Mouse (Mus musculus) layer of hippocampus, adult 8-10 months (tissue): ENCODE data around the gene Fcgrt. TPM values are rescaled to one million over a fixed set of nuclear protein-coding genes. Genes with fewer than 3 reads are reported as not detected.
"Not testable (repeated sequence)": the region's sequence is repeated elsewhere in the genome, so short reads cannot be mapped to it uniquely, and the experiment has no call there.

Experiments
- DNase-seq, 2 experiments: peaks; one replicate each; pipeline ENCODE4 v3.0.0; 2022; ENCODE audit warnings: low spot score in 2 of 2
- total RNA-seq, 4 experiments: library from RNA; stranded (reverse); gene quantifications; 2 replicates each; pipeline ENCODE4 v1.2.4; 2022

The Fcgrt gene
- total RNA-seq, 4 experiments from 2014 or later = 16.8 to 23.4 (median 20.1) TPM

DNA sequence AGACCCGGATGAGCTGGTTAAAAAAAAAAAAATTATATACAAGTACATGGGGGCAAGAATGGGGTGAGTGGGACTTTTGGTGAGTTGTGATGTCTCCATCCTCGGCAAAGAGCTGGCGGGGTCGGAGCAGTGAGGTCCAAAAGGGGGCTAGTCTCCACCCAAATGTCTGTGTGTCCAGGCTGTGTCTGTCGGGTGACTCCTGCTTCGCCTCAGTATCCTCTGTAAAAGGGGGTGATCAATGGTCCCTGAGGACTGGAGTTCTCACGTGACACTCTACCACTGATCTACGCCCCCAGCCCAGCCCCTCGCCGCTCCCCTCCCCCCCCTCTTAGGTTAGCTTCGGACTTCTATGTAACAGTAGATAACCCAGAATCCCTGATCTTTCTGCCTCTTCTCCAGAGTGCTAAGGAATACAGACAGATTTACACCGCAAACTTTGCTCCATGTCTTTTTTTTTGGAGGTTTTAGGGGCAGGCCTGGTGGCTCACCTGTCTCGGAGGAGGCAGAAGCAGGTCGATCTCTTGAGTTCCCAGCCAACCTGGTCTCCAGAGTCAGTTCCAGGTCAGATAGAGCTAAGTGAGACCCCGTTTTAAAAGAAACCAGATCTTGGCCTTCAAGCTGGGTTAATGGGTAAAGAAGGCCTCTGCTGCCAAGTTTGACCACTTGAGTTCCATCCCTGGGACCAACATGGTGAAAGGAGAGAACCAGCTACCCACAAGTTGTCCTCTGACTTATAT lies 26.3 kb upstream of the Fcgrt start:
- DNase-seq = no peak

DNA sequence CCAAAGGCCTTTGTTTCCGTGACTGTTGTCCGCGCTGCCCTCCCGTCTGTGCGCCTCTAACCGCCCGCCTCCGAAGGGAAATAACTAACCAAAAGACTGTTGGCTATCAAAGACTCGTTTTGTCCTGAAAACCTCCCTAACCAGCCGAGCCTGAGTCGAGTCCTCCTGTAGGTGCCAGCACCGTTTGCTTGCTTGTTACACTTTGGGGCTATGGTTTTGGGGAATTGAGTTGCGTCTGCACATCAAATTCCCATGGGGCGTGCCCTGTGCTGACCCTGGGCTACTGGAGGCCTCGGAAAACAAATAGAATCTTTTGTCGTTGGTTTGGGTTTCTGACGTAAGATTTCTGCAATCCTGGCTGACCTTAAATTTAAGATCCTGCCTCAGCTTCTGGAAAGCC lies 25.7 kb upstream of the Fcgrt start:
- no peak for DNase-seq

DNA sequence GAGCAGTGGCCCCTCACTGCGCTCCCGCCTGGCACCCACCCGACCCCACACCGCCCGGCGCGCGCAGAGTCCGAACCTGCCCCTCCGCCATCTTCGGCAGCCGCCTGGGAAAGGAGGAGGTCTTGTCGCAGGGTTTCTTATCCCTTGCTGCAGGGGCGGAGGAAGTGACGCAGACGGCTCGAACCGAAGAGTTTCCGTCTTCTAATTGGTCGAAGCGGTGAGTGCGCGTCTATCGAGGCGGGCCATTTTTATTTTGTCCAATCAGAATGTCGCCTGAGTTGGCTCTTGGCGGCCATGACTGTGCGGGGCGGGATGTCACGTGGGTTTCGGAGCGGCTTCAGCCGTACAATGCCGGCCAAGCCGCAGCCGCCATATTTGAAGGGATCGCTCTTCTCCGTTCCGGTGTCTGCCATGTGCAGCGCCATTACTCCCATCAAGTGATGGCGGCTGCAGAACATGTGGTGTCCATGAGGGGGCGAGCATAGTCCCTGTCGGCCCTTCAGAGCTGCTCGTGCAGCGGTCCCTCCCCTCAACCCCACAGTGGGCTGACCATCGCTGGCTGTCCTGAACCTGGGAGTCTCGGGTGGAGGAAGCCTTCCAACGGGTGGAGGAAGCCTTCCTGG lies 25.1 kb upstream of the Fcgrt start, which contains the start of gene Rpl13a:
Rpl13a (minus strand) TSS at position 138 of the 623 bp plus-strand sequence.
- peak; percentile 100 for DNase-seq

DNA sequence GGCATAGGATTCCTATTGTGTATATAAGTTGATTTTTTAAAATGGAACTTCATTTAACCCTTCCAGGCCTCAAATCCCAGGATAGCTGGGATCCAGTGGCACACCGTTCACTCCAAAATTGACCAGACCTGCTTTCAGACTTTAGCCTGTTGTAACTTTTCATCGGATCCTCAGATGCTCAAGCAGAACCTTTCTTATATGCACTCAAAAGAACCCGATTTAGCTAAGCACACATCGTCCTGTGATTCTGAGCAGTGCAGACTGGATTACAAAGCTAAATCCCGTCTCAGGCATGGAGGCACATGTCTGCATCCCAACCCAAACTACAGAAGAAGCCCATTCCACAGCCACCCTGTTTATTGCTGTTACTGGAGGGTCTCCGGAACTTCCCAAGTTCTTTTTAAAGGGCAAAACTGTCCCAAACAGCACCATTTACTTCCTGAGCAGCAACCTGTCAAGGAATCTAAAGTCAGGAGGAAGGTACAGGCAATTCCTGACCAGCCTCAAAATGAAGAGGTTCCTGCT lies 24.1 kb upstream of the Fcgrt start:
- no peak for DNase-seq

DNA sequence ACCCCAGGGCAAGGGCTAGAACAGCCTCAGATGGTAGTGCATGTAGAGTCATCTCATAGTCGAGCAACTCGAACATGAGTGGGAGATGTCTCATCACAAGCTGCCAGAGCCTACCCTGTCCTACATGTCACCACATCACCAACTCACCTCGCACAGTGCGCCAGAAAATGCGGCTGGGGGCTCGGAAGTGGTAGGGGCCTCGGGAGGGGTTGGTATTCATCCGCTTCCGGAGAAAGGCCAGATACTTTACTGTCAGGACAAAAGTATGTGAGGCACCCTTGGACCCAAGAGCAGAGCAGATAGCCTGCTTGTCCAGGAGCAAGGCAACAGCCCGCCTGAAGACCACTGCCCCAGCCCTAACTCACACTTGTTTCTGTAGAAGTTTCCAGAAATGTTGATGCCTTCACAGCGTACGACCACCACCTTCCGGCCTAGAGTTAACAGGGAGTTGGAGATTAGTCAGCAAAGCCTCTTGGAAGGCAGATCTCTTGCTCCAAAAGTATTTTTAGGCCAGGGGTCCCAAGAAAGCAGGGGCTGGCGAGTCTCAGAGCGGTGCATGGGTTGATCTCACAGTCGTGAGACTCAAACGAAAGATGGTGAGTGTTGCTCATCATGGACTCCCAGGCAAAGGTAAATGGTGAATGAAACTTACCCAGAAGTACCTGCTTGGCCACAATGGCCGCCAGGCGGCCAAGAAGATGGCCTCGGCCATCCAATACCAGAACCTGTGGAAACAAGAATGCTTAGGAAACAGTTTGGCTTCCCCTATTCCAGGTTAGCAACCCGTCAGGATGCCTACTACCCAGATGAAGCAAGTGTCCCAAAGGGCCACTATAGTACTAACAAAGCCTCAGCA lies 23.4 kb upstream of the Fcgrt start:
- DNase-seq = no peak

DNA sequence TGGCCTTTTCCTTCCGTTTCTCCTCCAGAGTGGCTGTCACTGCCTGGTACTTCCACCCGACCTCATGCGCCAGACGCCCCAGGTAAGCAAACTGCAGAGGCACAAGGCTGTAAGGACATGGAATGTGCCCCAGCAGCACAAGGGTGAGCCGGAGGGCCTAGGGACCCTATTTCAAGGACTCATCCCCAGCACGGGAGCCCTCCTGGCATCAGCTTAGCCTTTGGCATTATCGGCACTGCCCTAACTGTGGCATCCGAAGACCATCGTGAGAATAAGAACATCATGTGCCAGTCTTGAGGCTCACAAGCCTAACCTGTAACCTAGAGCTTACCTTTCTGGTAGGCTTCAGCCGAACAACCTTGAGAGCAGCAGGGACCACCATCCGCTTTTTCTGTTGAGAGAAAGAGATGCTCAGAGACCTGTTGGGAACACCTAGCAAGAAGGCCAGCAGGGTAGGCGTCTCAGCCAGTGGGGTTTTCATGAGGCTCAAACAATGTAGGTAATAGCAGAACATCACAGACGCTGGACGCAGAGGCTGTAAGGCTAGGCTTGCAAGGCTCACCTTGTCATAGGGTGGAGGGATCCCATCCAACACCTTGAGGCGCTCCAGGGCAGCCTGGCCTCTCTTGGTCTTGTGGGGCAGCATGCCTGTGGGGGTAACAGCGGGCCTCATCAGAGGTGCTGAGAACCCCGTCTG lies 22.6 kb upstream of the Fcgrt start:
- DNase-seq = no peak

DNA sequence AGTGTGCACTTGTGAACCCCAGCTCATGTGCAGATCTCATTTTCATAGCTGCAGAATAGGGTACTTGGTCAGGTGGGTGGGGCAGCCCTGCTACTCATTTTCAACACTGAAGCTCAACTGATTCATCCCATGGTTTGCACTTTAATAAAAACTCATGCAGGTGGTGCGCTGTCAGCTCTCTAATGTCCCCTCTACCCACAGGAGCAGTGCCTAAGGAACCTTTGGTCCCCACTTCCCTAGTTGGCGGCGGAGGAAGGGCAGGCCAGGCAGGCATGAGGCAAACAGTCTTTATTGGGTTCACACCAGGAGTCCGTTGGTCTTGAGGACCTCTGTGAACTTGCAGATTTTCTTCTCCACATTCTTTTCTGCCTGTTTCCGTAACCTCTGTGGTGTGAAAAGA lies 22.0 kb upstream of the Fcgrt start:
- not testable (repeated sequence) for DNase-seq

DNA sequence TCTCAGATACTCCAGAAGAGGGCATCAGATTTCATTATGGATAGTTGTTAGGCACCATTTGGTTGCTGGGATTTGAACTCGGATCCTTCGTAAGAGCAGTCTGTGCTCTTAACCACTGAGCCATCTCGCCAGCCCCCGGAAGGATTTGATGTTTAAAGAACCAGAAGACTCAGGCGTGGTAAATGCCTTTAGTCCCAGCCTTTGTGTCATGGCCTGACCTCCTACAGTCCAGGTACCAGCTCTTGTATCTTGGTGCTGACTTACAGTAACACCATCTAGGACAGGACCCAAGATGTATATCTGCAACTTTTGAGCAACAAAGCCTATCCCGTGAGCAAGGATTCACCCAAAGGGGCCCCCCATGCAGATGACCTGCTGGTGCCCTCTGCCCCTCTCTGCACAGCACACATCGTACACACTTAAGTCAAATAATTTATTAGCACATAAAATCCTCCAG lies 21.5 kb upstream of the Fcgrt start:
- DNase-seq = no peak

DNA sequence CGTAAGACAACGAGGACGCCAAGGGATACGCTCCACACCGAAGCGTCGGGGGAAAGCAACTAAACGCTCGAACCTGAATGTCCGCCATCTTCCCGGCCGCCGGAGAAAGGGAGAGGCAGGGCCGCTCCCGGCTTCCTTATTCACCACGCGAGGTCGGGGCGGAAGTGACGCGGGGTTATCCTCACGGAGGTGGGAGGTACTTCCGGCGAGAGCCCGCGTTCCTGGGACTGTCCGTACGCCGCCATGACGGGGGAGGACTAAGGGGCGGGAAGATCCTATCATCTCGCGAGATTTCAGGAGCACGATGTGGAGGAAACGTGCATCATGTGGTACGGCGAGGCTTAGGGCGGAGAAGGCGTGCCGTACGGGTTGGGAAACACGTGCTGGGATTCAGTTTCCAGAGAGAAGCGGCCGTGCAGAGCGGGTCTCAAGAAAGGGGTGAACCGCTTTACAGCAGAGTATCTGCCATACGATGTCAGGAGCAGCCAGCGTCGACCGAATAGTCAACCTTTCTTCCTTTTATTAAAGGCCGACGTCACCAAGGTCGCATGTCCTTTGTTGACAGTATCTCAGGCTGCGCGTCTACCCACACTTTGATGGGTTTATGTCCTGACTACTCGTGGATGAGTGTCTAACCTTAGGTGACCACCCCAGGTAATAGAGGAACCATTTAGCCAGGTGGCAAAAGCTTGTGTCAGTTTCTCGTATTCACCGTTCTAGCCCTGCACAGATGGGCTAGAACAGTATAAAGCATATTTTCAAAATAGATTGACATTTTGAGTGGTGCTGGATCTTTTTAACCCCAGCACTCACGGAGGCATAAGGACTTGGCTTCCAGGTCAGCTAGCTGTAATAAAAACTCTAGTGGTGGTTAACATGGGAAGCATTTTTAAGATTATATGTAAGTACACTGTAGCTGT lies 20.8 kb upstream of the Fcgrt start, which contains the start of gene Rps11:
Rps11 (minus strand) TSS at position 216 of the 920 bp plus-strand sequence.
- peak; percentile 98 to 99 for DNase-seq

DNA sequence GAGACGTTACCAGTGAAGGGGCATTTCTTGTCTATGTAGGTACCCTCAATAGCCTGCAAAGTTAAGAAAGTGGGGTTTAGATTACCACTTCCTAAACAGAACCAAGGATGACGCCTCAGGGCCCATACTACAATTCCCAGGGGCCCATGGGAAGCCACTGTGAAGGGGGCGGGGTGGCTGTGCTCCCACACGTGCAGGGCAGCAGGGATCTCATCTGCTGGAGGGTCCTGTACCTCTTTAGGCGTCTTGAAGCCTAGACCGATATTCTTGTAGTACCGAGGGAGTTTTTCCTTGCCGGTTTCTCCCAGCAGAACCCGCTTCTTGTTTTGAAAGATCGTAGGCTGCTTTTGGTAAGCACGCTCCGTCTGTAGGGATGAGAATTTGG lies 19.5 kb upstream of the Fcgrt start:
- no peak for DNase-seq

DNA sequence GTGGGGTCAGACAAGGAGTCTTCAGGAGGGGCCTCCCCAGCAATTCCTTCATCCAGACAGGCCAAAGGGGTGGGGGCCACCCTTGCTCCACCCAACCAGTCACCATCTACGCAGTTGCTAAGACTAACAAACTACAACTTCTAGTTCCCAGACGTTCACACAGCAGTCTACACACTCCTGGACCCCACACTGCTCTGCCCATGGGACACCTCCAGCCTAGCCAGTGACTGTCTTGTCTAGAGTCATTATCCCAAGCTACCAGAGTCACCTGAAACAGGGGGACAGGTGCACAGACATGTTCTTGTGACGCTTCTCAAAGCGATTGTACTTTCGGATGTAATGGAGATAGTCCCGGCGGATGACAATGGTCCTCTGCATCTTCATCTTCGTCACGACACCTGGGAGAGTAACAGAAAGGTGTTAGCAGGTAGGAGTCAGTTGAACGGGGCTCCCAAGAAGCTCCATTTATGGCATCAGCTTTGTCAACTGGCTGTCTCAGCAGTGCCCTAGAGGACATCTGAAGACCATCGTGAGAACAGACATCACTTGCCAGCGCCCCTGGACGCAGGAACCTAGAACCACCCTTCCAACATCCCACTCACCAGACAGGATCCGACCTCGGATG lies 19.0 kb upstream of the Fcgrt start:
- DNase-seq = no peak

DNA sequence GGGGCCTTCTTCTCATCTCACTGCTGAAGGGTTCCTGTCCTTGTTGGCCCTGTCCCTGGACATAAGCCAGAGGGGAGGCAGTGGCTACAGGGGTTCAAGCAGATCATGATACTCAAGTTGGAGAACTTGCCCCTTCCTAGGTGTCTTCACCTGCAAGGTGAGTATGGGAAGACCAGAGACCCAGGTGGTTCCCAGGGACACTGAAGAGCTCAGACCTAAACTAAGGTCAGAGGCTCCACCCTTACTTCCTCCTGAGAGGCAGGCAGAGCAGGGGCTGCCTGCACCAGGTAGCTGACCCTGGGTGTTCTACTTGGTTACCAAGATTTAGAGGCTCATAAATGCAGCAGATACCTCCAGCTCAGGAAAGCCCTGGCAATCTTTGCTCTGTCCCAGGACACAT lies 18.3 kb upstream of the Fcgrt start:
- DNase-seq = no peak

DNA sequence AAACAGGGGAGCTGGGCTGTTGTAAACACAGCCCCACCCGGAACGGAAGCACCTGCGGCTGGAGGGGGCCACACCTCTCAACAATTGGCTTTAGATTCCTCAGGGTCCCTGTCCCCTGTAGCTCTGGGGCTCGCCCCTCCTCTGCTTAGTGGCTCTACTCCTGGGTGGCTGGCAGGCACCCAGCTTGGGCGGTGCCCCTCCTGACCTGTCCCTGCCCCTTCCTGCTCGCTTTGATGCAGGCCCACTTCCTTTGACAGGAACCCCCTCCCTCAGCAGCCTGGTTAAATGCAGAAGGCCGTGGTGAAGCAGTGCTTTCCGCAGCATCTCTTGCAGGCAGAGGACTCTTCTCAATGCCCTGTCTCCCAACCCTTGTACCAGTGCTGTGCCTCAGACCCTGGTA lies 17.8 kb upstream of the Fcgrt start:
- DNase-seq = no peak

DNA sequence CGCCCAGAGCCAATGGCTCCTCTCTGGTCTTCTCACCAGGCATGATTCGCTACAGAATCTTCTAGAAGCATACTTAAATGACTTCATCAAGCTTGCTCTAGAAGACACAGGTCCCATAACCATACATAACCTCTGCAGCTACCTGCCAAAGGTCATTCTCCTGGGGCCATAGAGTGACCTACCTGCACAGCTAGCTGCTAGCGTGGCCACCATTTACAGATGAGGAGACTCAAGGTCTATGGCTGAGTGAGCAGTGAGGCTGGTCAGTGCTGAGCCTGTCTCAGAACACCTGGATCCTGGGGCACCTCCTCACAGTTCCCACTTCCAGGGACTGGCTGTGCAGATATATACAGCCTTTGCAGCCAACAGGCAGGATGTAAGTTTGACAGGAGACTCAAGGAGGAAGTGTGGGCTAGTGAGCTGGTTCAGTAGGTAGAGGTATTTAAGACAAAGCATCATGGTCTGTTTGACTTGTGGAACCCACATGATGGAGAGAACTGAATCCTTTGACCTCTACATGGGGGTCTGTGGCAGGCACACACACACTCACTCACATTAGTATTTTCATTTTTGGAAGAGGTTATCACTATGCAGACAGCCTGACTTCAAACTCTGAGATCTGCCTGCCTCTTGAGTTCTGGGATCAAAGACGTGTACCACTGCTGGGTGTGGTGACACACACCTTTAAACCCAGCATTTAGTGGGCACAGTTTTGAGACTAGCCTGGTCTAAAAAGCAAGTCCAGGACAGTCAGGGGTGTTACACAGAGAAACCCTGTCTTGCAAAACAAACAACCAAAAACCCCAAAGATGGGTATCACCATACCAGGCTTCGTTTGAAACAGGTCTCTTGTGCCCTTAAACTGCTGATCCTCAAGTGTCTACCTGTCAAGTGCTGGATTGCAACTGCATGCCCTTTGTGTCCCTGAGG lies 16.4 kb upstream of the Fcgrt start:
- DNase-seq = no peak

DNA sequence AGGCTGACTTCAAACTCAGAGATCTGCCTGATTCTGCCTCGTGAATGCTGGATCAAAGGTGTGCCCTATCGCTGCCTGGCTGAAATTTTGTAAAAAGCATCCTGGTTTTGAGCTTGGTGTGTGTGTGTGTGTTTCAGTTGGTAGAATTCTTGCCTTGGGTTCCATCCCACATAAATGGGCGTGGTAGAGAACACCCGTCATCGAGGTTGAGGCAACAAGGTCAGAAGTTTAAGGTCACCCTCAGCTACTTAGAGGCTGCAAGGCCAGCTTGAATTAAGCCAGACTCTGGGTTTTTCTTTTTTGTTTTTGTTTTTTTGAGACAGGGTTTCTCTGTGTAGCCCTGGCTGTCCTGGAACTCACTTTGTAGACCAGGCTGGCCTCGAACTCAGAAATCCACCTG lies 14.7 kb upstream of the Fcgrt start:
- no peak for DNase-seq

DNA sequence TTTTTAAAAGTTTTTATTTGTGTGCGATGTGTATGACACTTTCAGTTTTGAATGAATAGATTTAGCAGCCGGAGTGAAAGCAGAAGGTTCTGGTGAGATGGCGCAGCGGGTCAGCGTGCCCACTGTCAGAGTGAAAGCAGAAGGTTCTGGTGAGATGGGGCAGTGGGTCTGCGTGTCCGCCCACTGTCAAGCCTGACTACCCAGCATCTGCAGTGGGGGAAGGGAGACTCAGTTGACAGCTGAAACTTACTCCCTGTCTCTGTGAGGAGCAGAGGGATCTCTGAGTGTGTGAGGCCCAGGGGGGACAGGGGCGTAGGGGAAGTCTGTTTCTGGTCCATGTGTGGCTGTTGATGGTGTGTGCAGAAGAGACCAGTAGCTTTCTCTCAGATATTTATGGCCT lies 13.9 kb upstream of the Fcgrt start:
- no peak for DNase-seq

DNA sequence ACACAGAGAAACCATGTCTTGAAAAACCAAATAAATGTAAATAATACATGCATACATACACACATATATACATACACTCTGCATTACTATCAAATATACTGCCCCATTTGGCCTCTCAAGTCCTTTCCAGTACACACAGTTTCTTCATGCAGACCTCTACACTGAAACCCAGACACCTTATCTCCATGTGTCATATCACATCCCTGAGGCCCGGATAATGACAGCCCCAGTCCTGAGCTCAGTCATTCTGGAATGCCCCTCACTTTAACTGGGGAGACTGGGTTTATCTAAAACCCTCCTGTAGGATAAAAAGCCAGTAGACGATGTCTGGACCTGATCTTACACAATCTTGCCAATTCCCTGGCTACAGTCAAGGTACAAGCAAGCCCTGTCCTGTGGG lies 9.8 kb upstream of the Fcgrt start:
- DNase-seq = no peak

DNA sequence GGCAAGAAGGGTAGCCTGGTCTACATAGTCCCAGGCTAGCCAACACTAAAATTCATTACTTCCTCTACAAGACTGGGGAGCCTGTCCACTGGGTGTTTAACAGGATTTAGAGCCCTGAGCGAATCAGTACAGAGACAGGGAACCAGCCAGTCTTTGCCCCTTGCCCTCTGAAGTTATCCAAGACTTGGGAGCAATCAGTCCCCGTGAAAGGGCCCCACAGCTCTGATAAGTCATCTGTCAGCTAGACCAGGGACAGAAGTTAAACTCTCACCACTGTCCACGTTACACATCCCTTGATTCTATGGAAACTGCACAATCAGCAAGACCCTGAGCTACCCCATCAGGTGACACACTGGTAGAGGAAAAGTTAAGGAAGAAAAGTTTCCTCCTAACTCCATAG lies 8.9 kb upstream of the Fcgrt start:
- no peak for DNase-seq

DNA sequence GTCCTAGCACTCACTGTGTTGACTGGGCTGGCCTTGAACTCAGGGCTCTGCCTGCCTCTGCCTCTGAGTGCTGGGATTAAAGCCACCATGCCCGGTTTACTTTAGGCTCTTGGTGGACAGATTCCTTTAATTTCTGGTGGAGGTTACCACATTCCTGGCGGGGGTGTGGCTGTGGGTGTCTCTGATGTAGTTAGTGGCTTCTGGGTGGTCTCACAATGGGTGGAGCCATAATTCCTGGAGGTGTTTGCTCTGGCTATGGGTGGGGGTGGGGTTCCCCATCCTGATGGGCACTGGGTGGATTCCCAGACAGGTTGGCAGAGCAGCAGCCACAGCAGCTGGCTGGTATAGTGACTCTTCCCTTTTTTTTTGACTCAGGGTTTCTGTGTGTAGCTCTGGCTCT lies 8.3 kb upstream of the Fcgrt start:
- DNase-seq = no peak
